Mouse (Mus musculus): Measurements from ENCODE around the gene Gata2. TPM values are rescaled to one million over a fixed set of nuclear protein-coding genes. Genes with fewer than 3 reads are reported as not detected.
"Not testable (repeated sequence)": the region's sequence is repeated elsewhere in the genome, so short reads cannot be mapped to it uniquely, and the experiment has no call there.

Gata2 gene
- 1 to 10 TPM; 6.8 to 7.7 TPM for total RNA-seq (2021)
- long read RNA-seq, experiment 1, transcript Gata2-201 (6 exons, 3,571 nt), result major isoform, 7 of 10 reads
- long read RNA-seq, experiment 1, partial matches to known transcripts, result 1 of 10 reads
- long read RNA-seq, experiment 1, other reads (novel, unspliced or antisense), result 2 of 10 reads
- long read RNA-seq, experiment 2, partial matches to known transcripts, result 3 of 8 reads
- long read RNA-seq, experiment 2, other reads (novel, unspliced or antisense), result 1 of 8 reads

DNA sequence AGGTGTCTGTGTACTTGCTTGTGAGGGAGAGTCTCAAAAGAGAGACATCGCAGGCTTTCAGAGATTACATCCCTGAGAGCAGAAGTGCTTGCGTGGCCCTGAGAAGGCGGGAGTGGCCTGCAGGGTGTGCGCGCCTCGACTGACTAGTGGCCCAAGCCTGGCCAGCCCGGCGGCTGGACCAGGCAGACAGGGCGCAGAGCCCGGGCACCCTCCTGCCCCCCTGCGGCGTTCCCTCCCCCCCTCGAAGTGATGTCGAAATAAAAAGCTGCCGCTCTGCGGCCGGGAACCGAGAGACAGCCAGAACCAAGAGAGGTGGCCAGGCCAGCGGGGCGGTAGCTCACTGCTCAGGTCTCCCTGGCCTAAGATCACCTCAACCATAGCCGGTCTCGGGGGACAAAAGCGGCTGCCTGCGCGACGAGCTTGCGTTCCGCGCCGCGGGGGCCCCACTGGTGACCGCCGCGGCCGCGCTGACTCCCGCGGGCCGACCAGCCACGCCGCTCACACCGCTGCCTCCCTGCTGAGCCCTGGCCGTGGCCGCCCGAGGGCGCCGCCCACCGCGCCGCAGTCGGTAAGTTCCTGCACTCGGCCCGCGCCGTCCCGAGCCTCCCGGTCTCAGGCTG is at the start of gene Gata2:
TSS of gene Gata2 (plus strand) at position 459 of the 620 bp plus-strand sequence.
- no peak within 1 kb of the TSS for H3K27ac ChIP-seq
- TF ChIP-seq CTCF (conservative IDR thresholded peaks at IDR 0.05), result no peak; the same call in 1 of the 2 replicates
- peak within 1 kb of the TSS; percentile 41 for H3K4me3 ChIP-seq
- DNase-seq (ENCODE audit: low spot score in 2 of 2), result no peak

DNA sequence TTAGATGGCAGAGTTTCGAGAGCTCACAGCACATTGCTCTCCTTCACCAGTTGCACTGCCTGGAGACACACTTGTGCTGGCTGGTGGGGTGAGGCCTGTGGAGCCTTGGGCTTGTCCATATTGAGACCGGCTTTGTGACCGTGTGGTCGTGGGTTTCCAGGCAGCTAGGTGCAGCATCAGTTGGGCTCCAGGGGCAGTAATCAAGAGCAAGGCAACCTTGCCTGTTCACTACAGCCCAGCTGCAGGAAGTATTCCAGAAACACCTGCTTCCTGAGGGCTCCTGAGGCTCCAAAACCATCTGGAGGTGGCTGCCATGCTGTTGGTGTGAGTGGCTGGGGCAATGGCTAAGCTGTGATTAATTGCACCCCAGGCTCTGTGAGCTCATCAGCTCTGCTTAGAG is 47.9 kb upstream of the Gata2 start:
- no peak overlapping the region for H3K4me3 ChIP-seq
- TF ChIP-seq CTCF (conservative IDR thresholded peaks at IDR 0.05), result no peak
- H3K27ac ChIP-seq, result no peak overlapping the region
- DNase-seq (ENCODE audit: low spot score in 2 of 2), result no peak

DNA sequence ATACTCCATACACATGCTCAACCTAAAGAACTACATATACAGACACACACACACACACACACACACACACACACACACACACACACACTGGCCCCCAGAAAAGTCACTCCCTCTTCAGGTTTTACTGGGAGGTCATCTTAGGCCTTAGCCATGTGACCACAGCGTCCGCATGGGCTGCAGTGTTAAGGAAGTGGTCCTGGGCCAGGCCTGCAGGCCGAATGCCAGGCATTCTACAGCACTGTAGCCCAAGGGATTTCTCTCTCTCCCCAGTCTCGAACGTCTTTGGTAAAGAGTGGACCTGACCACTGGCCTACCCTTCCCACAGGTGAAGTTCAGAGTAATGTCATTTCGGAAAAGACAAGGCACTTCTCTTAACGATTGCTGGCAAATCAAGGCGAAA is 47.1 kb upstream of the Gata2 start:
- no peak for TF ChIP-seq CTCF (conservative IDR thresholded peaks at IDR 0.05)
- Histone ChIP-seq H3K27ac (peak overlapping the region; percentile 64; the same call in 1 of the 2 replicates), H3K4me3 (no peak overlapping the region)

DNA sequence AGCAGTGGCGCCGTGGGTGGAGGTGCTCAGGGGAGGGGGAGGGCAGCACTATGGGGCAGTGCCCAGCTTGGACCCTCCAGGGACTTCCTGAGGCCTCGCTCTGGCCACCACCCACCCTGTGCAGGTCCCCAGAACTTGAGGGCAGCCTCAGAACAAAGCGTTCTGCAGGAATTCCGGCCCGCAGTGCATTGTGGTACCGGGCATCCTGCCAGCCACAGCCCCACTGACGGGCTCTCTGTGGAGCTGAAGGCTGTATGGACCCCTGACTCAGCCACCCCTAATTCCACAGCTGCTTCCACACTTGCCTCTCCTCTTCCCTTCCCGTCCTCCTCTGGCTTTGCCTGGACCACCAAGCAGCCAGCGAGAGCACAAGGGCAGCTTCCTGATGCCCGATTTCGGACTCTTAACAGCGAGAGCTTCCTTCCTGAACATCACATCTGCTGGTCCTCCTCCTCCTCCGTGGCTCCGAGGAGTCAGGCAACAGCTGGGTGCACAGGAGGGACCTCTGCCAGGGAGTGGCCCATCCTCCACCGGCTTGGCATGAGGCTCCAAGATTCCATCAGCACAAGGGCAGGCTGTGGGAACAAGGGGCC is 46.2 kb upstream of the Gata2 start:
- H3K27ac ChIP-seq, result peak overlapping the region; percentile 64
- peak; percentile 18 to 25 for DNase-seq (ENCODE audit: low spot score in 2 of 2)
- TF ChIP-seq CTCF (conservative IDR thresholded peaks at IDR 0.05), result no peak

More for the DNA sequence above, 47.1 kb upstream of the Gata2 start:
- DNase-seq (ENCODE audit: low spot score in 2 of 2), result no peak

DNA sequence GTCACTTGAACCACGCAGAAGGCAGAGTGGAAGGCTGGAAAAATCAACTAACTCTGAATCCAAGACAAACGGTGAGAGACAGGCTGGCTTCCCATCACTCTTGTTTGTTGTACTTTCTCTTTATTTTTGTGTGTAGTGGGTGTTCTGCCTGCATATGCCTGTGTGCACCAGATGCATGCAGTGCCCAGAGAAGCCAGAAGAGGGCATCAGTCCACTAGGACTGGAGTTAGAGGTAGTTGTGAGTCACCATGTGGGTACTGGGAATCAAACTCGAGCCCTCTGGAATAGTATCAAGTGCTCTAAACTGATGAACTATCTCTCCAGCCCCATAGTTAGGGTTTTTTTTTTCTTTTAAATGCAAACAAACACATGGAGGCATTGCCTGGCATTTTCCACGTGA is 42.4 kb upstream of the Gata2 start:
- no peak overlapping the region for H3K27ac ChIP-seq
- no peak for DNase-seq (ENCODE audit: low spot score in 2 of 2)
- peak; percentile 54 for TF ChIP-seq CTCF (conservative IDR thresholded peaks at IDR 0.05)
- H3K4me3 ChIP-seq, result no peak overlapping the region

More for the DNA sequence above, 46.2 kb upstream of the Gata2 start:
- no peak overlapping the region for H3K4me3 ChIP-seq

DNA sequence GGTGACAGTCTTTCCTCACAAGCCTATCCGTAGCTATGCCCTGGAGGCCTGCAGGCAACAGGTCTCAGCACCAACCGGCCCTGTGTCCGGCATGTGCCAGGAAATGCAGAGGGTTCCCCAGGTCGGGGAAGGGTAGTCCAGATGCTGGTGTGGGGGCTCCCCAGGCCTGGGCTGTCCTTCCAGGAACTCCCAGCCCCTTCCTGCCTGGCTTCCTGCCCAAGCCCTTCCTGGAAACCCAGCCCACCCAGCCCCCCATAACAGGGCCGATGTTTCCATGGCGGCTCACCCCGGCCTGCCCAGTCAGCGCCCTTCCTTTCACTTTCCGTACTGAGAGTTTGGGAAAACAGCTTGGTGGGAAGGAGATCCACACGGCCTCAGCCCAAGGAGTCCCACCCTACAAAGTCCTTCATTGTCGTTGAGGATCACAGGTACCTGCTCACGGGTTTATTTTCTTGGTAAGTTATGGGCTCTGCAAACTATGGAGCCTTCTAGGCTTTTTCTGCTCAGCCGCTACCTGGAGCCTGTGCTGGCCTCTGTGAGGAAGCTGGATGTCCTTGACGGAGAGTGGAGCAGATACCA is 41.5 kb upstream of the Gata2 start:
- Histone ChIP-seq H3K27ac (no peak overlapping the region), H3K4me3 (no peak overlapping the region)
- DNase-seq (ENCODE audit: low spot score in 2 of 2), result no peak
- TF ChIP-seq CTCF (conservative IDR thresholded peaks at IDR 0.05), result no peak

DNA sequence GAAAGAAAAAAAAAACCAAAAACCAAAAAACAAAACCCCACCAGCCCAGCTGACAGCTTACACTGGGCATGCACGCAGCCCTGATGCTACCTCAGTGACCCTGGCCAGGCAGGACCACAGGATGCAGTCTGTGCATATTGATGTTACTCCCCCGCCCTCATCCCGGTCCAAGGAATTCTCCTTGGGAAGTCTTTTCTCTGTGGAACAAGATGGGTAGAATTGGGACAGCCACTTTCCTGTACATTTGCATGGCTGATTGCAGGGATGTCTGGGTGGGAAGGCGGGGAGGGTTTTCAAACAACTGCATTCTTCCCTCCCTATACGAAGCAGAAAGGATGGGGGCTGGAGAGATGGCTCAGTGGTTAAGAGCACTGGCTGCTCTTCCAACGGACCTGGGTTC is 40.7 kb upstream of the Gata2 start:
- TF ChIP-seq CTCF (conservative IDR thresholded peaks at IDR 0.05), result no peak
- no peak for DNase-seq (ENCODE audit: low spot score in 2 of 2)
- H3K27ac ChIP-seq, result no peak overlapping the region
- H3K4me3 ChIP-seq, result no peak overlapping the region

DNA sequence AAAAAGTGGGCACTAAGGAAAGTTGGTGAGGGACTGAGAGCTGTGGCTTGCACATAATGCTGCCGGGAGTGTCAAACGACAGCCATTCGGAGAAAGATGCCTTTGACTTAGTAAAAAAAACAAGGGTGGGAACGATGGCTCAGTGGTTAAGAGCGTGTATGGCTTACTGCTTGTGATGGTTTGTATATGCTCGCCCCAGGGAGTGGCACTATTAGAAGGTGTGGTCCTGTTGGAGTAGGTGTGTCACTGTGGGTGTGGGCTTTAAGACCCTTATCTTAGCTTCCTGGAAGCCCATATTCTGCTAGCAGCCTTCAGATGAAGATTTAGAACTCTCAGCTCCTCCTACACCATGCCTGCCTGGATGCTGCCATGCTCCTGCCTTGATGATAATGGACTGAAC is 38.1 kb upstream of the Gata2 start:
- DNase-seq (ENCODE audit: low spot score in 2 of 2), result not testable (repeated sequence)

DNA sequence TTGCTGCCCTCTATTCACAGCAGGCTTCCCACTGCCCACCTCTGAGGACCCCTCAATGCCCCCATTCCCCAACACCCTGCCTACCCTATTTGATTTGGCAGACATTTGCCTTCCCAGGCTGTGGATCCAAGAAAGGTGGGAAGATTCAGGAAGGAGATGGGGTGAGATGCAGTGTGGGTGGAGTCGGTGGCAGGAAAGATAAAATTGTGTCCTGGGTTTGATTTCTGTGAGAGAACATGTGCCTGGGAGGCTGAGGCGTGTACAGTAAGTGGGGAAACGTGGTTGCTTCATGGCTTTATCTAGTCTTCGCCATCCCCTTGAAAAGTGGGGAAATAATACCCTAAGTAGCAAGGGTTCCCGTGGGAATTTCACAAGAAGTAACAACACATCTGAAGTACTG is 34.9 kb upstream of the Gata2 start:
- no peak overlapping the region for H3K27ac ChIP-seq
- DNase-seq (ENCODE audit: low spot score in 2 of 2), result no peak
- TF ChIP-seq CTCF (conservative IDR thresholded peaks at IDR 0.05), result no peak
- no peak overlapping the region for H3K4me3 ChIP-seq

More for the DNA sequence above, 38.1 kb upstream of the Gata2 start:
- H3K4me3 ChIP-seq, H3K27ac ChIP-seq: not testable (repeated sequence)

DNA sequence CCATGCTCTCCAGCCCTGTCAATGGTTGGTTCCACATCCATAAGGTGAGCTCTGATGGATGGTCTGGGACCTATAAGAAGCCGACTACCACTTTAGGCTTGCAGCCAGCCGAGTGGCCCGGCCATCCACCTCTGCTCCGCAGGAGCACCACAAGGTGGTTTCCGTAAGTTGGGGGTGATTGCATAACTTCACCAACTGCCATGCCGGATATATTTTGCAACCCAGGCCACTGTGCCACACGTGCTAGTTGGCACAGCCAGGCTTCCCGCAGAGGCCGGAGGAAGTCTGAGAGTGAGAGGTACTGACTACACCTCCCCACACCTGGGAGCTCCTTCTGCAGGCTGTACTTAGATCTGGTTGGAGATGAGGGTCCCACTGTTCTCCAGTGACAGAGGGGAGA is 27.6 kb upstream of the Gata2 start:
- no peak for TF ChIP-seq CTCF (conservative IDR thresholded peaks at IDR 0.05)
- no peak overlapping the region for H3K4me3 ChIP-seq
- H3K27ac ChIP-seq, result no peak overlapping the region
- DNase-seq (ENCODE audit: low spot score in 2 of 2), result no peak

DNA sequence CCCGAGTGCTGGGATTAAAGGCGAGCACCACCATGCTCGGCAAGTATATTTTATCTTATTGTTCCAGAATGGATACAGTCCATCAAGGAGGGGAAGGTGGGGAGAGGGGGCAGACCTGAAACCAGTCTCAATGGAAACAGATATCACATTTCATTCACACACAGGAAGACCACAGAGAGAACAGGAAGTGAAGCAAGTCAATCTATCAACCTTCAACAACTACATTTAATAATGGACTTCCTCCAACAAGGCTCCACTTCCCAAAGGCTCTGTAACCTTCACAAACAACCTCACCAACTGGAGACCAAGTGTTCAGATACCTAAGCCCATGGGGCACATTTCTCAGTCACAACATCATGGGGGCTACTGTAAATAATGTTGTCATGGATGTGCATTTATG is 19.5 kb upstream of the Gata2 start:
- no peak overlapping the region for H3K27ac ChIP-seq
- no peak for DNase-seq (ENCODE audit: low spot score in 2 of 2)
- no peak overlapping the region for H3K4me3 ChIP-seq
- no peak for TF ChIP-seq CTCF (conservative IDR thresholded peaks at IDR 0.05)

DNA sequence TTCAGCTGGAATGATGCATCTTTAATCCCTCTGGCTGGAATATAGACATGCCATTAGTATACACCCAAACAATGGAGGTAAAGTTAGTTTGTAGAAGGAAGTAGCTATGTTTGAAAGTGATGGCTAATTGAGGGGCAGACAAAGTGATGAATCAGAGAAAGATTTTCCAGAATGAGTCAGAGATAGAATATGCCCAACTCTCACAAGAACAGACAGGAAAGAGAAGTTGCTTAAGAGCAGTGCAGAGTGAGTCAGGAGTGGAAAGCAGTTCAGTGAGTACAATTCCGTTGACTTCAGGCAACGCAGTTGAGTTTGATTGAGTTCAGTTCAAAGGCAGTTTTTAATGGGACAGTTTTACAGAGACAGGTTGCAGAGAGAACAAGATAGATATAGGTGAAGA is 19.0 kb upstream of the Gata2 start:
- Histone ChIP-seq H3K4me3 (no peak overlapping the region), H3K27ac (no peak overlapping the region)
- no peak for DNase-seq (ENCODE audit: low spot score in 2 of 2)
- no peak for TF ChIP-seq CTCF (conservative IDR thresholded peaks at IDR 0.05)

DNA sequence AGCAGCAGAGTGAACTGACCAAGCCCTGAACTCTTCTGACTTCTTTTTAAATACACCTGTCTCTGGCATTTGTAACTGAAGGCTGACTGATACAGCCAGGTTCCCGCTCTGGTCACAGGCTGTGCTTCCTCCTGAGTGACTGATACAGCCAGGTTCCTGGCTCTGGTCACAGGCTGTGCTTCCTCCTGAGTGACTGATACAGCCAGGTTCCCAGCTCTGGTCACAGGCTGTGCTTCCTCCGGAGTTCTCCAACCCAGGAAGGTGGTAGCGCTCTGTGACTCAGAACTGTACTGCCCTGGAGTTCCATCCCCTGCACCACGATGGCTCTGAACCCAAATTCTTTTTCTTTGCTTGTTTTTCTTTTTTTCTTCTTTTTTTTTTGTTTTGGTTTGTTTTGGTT is 9.0 kb upstream of the Gata2 start:
- H3K27ac ChIP-seq, result no peak overlapping the region
- H3K4me3 ChIP-seq, result no peak overlapping the region
- no peak for DNase-seq (ENCODE audit: low spot score in 2 of 2)
- no peak for TF ChIP-seq CTCF (conservative IDR thresholded peaks at IDR 0.05)
